Mouse (Mus musculus) lung, adult 2 months (tissue): ENCODE measurements around the gene Fam213b. TPM values are rescaled to one million over a fixed set of nuclear protein-coding genes. Genes with fewer than 3 reads are reported as not detected.
A peak's percentile ranks its signal among the peaks of the same experiment; 100 is the strongest.

Source experiments
- DNase-seq: peaks from one replicate; pipeline ENCODE4 v3.0.0; 2022
- H3K4me1 ChIP-seq: fragments of 200-500 bp; 2 replicates; pipeline ENCODE4 v1.6.1; 2011; ENCODE audit warnings: low read length; ENCODE audit not compliant: control insufficient read depth, insufficient read depth
- H3K4me3 ChIP-seq: fragments of 200-500 bp; replicated peaks from 2 replicates; pipeline ENCODE3; 2011; ENCODE audit warnings: low read depth, mild to moderate bottlenecking, control low read depth, low read length; ENCODE audit errors: extremely low read depth
- CTCF ChIP-seq: fragments of 200-500 bp; IDR thresholded peaks from 2 replicates; pipeline ENCODE4 v1.5.1; 2011; ENCODE audit warnings: mild to moderate bottlenecking, low read length, control low read depth; ENCODE audit not compliant: insufficient read depth
- POLR2A ChIP-seq: fragments of 200-500 bp; IDR thresholded peaks from 2 replicates; pipeline ENCODE4 v1.6.1; 2011; ENCODE audit warnings: low read depth, mild to moderate bottlenecking, control low read depth, low read length, borderline replicate concordance; ENCODE audit errors: extremely low read depth
- WGBS: fragments of 180-500 bp; shearing (Covaris S2); methylation state at CpG from one replicate; pipeline ENCODE4 v1.1.7; 2018; 5-methylcytosine and 5-hydroxymethylcytosine counted together
- polyA plus RNA-seq: library from polyadenylated mRNA; depleted of rRNA; stranded (reverse); fragments of >200 nt; gene quantifications from 2 replicates; pipeline ENCODE4 v1.2.3, GENCODE M21; 2012; rRNA removed

The Fam213b gene
- polyA plus RNA-seq, 1 experiment, result 14.8 TPM

- peak; percentile 60 for DNase-seq
- under 1% methylated on average over 110 of the region's 110 CpGs for WGBS
- Histone ChIP-seq H3K4me3 (peak overlapping the region; percentile 38), H3K4me1 (peaks cover 4% of the 10 kb centered on the region; the same call in 1 of the 2 replicates)
- 0 out of 2 replicates have a peak, but pooled peaks have one; percentile 9 for TF ChIP-seq CTCF
- TF ChIP-seq POLR2A, result no peak
Observed at GRCm38 (mm10) chr4:154855721-154856479, 43.0 kb downstream of the Fam213b start.

- Histone ChIP-seq H3K4me1 (peaks cover 4% of the 10 kb centered on the region; the same call in 1 of the 2 replicates), H3K4me3 (no peak overlapping the region)
- DNase-seq, result no peak
- TF ChIP-seq CTCF, result no peak
- no peak for TF ChIP-seq POLR2A
- 49% methylated on average over 12 of the region's 12 CpGs for WGBS
Observed at GRCm38 (mm10) chr4:154854676-154855345, 44.1 kb downstream of the Fam213b start.

- WGBS, result 65% methylated on average over 4 of the region's 4 CpGs
- no peak for DNase-seq
- Histone ChIP-seq H3K4me3 (no peak overlapping the region), H3K4me1 (peaks cover 4% of the 10 kb centered on the region; the same call in 1 of the 2 replicates)
- TF ChIP-seq CTCF (no peak), POLR2A (no peak)
Observed at GRCm38 (mm10) chr4:154853881-154854280, 45.1 kb downstream of the Fam213b start.

- DNase-seq, result no peak
- Histone ChIP-seq H3K4me3 (no peak overlapping the region), H3K4me1 (peaks cover 4% of the 10 kb centered on the region; the same call in 1 of the 2 replicates)
- WGBS, result 84% methylated on average over 1 of the region's 1 CpGs
- TF ChIP-seq CTCF (no peak), POLR2A (no peak)
Observed at GRCm38 (mm10) chr4:154852696-154853095, 46.2 kb downstream of the Fam213b start.

Other genes starting within 250 kb of the Fam213b start
- not detected in 2 replicates for gene Actrt2, start 231.3 kb downstream of the Fam213b start, polyA plus RNA-seq
- gene Ttc34, start 61.7 kb downstream of the Fam213b start, polyA plus RNA-seq, result 4.8 and 5.1 TPM in 2 replicates
- gene Mmel1, start 29.6 kb downstream of the Fam213b start, polyA plus RNA-seq, result 0.09 and 0.12 TPM in 2 replicates
- 51.1 and 56.8 TPM in 2 replicates for gene Tnfrsf14, start 29.4 kb upstream of the Fam213b start, polyA plus RNA-seq
- 0.09 TPM in 1 of 2 replicates, not detected in the other for gene Hes5, start 61.8 kb upstream of the Fam213b start, polyA plus RNA-seq
- gene Pank4, start 65.0 kb upstream of the Fam213b start, polyA plus RNA-seq, result 35.0 and 49.1 TPM in 2 replicates
- 15.1 and 23.9 TPM in 2 replicates for gene Plch2, start 157.6 kb upstream of the Fam213b start, polyA plus RNA-seq
- 20.8 and 23.7 TPM in 2 replicates for gene Pex10, start 167.9 kb upstream of the Fam213b start, polyA plus RNA-seq
- 76.1 and 85.9 TPM in 2 replicates for gene Rer1, start 187.2 kb upstream of the Fam213b start, polyA plus RNA-seq
- 14.2 and 15.5 TPM in 2 replicates for gene Morn1, start 187.4 kb upstream of the Fam213b start, polyA plus RNA-seq